Mouse (Mus musculus) liver, embryonic 14.5 days (tissue): ENCODE data around the gene Sele.

Experiments used
- CTCF ChIP-seq: IDR thresholded peaks from 2 replicates; pipeline ENCODE4 v1.5.1; 2016; ENCODE audit warnings: antibody characterized with exemption, low read depth, control low read depth
- EP300 ChIP-seq: IDR thresholded peaks from 2 replicates; pipeline ENCODE4 v1.6.1; 2016; ENCODE audit warnings: antibody characterized with exemption, low read depth

GRCm38 (mm10) chr1:164014616-164015015 is 33.4 kb upstream of the Sele start:
- TF ChIP-seq CTCF (no peak), EP300 (no peak)
